Mouse (Mus musculus) embryonic facial prominence, embryonic 12.5 days (tissue): ENCODE data around the gene Idh3g. TPM values are rescaled to one million over a fixed set of nuclear protein-coding genes. Genes with fewer than 3 reads are reported as not detected.

Source experiments
- ATAC-seq: fragments of 200-750 bp; cut with Nextera tagmentation; 2 replicates; pipeline ENCODE4 v1.8.0; 2017; ENCODE audit not compliant: insufficient number of reproducible peaks, insufficient read depth, low FRiP score, low TSS enrichment
- H3K27ac ChIP-seq: fragments of 300-500 bp; sonication (generic); 2 replicates; pipeline ENCODE4 v1.5.1; 2016; ENCODE audit warnings: mild to moderate bottlenecking
- H3K27me3 ChIP-seq: fragments of 300-500 bp; sonication (generic); 2 replicates; pipeline ENCODE4 v1.6.1; 2016; ENCODE audit warnings: mild to moderate bottlenecking, moderate library complexity
- H3K36me3 ChIP-seq: fragments of 300-500 bp; sonication (generic); 2 replicates; pipeline ENCODE4 v1.6.1; 2016; ENCODE audit warnings: mild to moderate bottlenecking
- H3K4me1 ChIP-seq: fragments of 300-500 bp; sonication (generic); 2 replicates; pipeline ENCODE4 v1.6.1; 2016
- H3K4me2 ChIP-seq: fragments of 300-500 bp; sonication (generic); replicated peaks from 2 replicates; pipeline ENCODE4 v1.6.1; 2016; ENCODE audit warnings: mild to moderate bottlenecking, moderate library complexity
- H3K4me3 ChIP-seq: fragments of 300-500 bp; sonication (generic); 2 replicates; pipeline ENCODE4 v1.5.1; 2016; ENCODE audit warnings: mild to moderate bottlenecking
- H3K9ac ChIP-seq: fragments of 300-500 bp; sonication (generic); 2 replicates; pipeline ENCODE4 v1.6.1; 2016; ENCODE audit warnings: mild to moderate bottlenecking, moderate library complexity
- H3K9me3 ChIP-seq: fragments of 300-500 bp; sonication (generic); 2 replicates; pipeline ENCODE4 v1.6.1; 2016; ENCODE audit warnings: mild to moderate bottlenecking, moderate library complexity
- WGBS: fragments of 180-500 bp; shearing (Covaris S2); methylation state at CpG from one replicate; pipeline ENCODE4 v1.1.7; 2016; 5-methylcytosine and 5-hydroxymethylcytosine counted together
- polyA plus RNA-seq: library from polyadenylated mRNA; unstranded; fragments of >200 nt; fragmentation: Nextera tagmentation; extraction: Ambion mirVana; gene quantifications from 2 replicates; pipeline ENCODE4 v1.2.1, GENCODE M21; 2016

Idh3g gene
- polyA plus RNA-seq, 1 experiment from 2014 or later = 161 TPM

- whole genome bisulfite sequencing = 93% methylated on average over 1 of the region's 1 CpGs
Measured at GRCm38 (mm10) chrX:73788501-73788900, 1.8 kb upstream of the Idh3g start.

GRCm38 (mm10) chrX:73787225-73787558 is 495 bp upstream of the Idh3g start:
- ATAC-seq = 0 out of 2 replicates have a peak, but pooled peaks have one; percentile 25
- peak overlapping the region; percentile 65; the same call in 1 of the 2 replicates for H3K27ac ChIP-seq

More at GRCm38 (mm10) chrX:73788501-73788900, 1.8 kb upstream of the Idh3g start:
- no peak for ATAC-seq
- Histone ChIP-seq H3K9ac (no peak overlapping the region), H3K4me2 (peak overlapping the region; percentile 56), H3K9me3 (no peaks in the 10 kb centered on the region), H3K4me3 (peak overlapping the region; percentile 55; the same call in 1 of the 2 replicates), H3K27me3 (0 out of 2 replicates have a peak, but pooled peaks cover 5% of the 10 kb centered on the region), H3K4me1 (no peaks in the 10 kb centered on the region), H3K36me3 (no peaks in the 10 kb centered on the region), H3K27ac (no peak overlapping the region)

GRCm38 (mm10) chrX:73785666-73786065 is 1.0 kb downstream of the Idh3g start:
- ATAC-seq = no peak
- Histone ChIP-seq H3K27me3 (0 out of 2 replicates have a peak, but pooled peaks cover 5% of the 10 kb centered on the region), H3K4me2 (peak overlapping the region; percentile 49), H3K4me3 (peak overlapping the region; percentile 55), H3K9ac (0 out of 2 replicates have a peak overlapping the region, but pooled peaks have one; percentile 68), H3K36me3 (peaks cover 5% of the 10 kb centered on the region; the same call in 1 of the 2 replicates), H3K4me1 (no peaks in the 10 kb centered on the region), H3K27ac (peak overlapping the region; percentile 89; the same call in 1 of the 2 replicates), H3K9me3 (no peaks in the 10 kb centered on the region)

More at GRCm38 (mm10) chrX:73787225-73787558, 495 bp upstream of the Idh3g start:
- peak overlapping the region; percentile 55 for H3K4me3 ChIP-seq
- no peaks in the 10 kb centered on the region for H3K36me3 ChIP-seq
- H3K4me1 ChIP-seq = no peaks in the 10 kb centered on the region
- peak overlapping the region; percentile 56 for H3K4me2 ChIP-seq
- H3K9ac ChIP-seq = peak overlapping the region; percentile 68
- H3K27me3 ChIP-seq = 0 out of 2 replicates have a peak, but pooled peaks cover 5% of the 10 kb centered on the region
- no peaks in the 10 kb centered on the region for H3K9me3 ChIP-seq
- WGBS = 31% methylated on average over 17 of the region's 22 CpGs

- Histone ChIP-seq H3K27ac (no peak overlapping the region), H3K9me3 (no peaks in the 10 kb centered on the region), H3K4me1 (no peaks in the 10 kb centered on the region), H3K4me3 (no peak overlapping the region), H3K27me3 (0 out of 2 replicates have a peak, but pooled peaks cover 5% of the 10 kb centered on the region), H3K36me3 (peaks cover 18% of the 10 kb centered on the region), H3K9ac (no peak overlapping the region), H3K4me2 (no peak overlapping the region)
- ATAC-seq = no peak
- WGBS = 71% methylated on average over 3 of the region's 3 CpGs
Measured at GRCm38 (mm10) chrX:73782227-73782626, 4.5 kb downstream of the Idh3g start.

GRCm38 (mm10) chrX:73774802-73775483 is 11.8 kb downstream of the Idh3g start:
- Histone ChIP-seq H3K27me3 (no peaks in the 10 kb centered on the region), H3K4me3 (no peak overlapping the region), H3K9me3 (no peaks in the 10 kb centered on the region), H3K4me1 (no peaks in the 10 kb centered on the region), H3K9ac (no peak overlapping the region), H3K27ac (no peak overlapping the region), H3K4me2 (no peak overlapping the region), H3K36me3 (peaks cover 21% of the 10 kb centered on the region)
- WGBS = 71% methylated on average over 10 of the region's 10 CpGs
- no peak for ATAC-seq

GRCm38 (mm10) chrX:73774168-73774760 is 12.4 kb downstream of the Idh3g start, which contains the start of gene Srpk3:
TSS of gene Srpk3 (plus strand) at chrX:73774405.
- ATAC-seq = no peak
- Histone ChIP-seq H3K36me3 (peaks cover 18% of the 10 kb centered on the region; the same call in 1 of the 2 replicates), H3K4me1 (no peaks in the 10 kb centered on the region), H3K9ac (no peak within 1 kb of the TSS), H3K4me3 (no peak within 1 kb of the TSS), H3K27ac (no peak within 1 kb of the TSS), H3K9me3 (no peaks in the 10 kb centered on the region), H3K27me3 (no peaks in the 10 kb centered on the region), H3K4me2 (no peak within 1 kb of the TSS)
- 60% methylated on average over 9 of the region's 9 CpGs for WGBS

- H3K36me3 ChIP-seq = no peaks in the 10 kb centered on the region
- H3K4me2 ChIP-seq = no peak overlapping the region
- H3K27me3 ChIP-seq = 0 out of 2 replicates have a peak, but pooled peaks cover 5% of the 10 kb centered on the region
- no peaks in the 10 kb centered on the region for H3K9me3 ChIP-seq
- no peak overlapping the region for H3K27ac ChIP-seq
- H3K4me1 ChIP-seq = no peaks in the 10 kb centered on the region
- H3K9ac ChIP-seq = no peak overlapping the region
- 62% methylated on average over 9 of the region's 9 CpGs for WGBS
- H3K4me3 ChIP-seq = no peak overlapping the region
- no peak; the same call in 1 of the 2 replicates for ATAC-seq
Measured at GRCm38 (mm10) chrX:73767267-73767666, 19.4 kb downstream of the Idh3g start.

GRCm38 (mm10) chrX:73765311-73765710 is 21.4 kb downstream of the Idh3g start:
- Histone ChIP-seq H3K36me3 (no peaks in the 10 kb centered on the region), H3K27me3 (0 out of 2 replicates have a peak, but pooled peaks cover 5% of the 10 kb centered on the region)
- 59% methylated on average over 1 of the region's 1 CpGs for WGBS

GRCm38 (mm10) chrX:73758611-73759290 is 27.9 kb downstream of the Idh3g start:
- WGBS = 82% methylated on average over 13 of the region's 13 CpGs

More at GRCm38 (mm10) chrX:73765311-73765710, 21.4 kb downstream of the Idh3g start:
- no peaks in the 10 kb centered on the region for H3K4me1 ChIP-seq
- H3K9me3 ChIP-seq = no peaks in the 10 kb centered on the region
- ATAC-seq = no peak
- no peak overlapping the region for H3K27ac ChIP-seq
- H3K4me2 ChIP-seq = no peak overlapping the region
- H3K9ac ChIP-seq = no peak overlapping the region
- no peak overlapping the region for H3K4me3 ChIP-seq

GRCm38 (mm10) chrX:73756334-73757140 is 30.2 kb downstream of the Idh3g start, which contains the start of gene Plxnb3:
TSS of gene Plxnb3 (plus strand) at chrX:73757090.
- no peaks in the 10 kb centered on the region for H3K9me3 ChIP-seq
- ATAC-seq = no peak
- no peak within 1 kb of the TSS for H3K27ac ChIP-seq
- no peak within 1 kb of the TSS for H3K4me2 ChIP-seq
- no peaks in the 10 kb centered on the region for H3K36me3 ChIP-seq
- no peak within 1 kb of the TSS for H3K9ac ChIP-seq
- WGBS = 48% methylated on average over 5 of the region's 5 CpGs
- H3K4me3 ChIP-seq = no peak within 1 kb of the TSS
- H3K4me1 ChIP-seq = no peaks in the 10 kb centered on the region
- H3K27me3 ChIP-seq = no peaks in the 10 kb centered on the region

More at GRCm38 (mm10) chrX:73758611-73759290, 27.9 kb downstream of the Idh3g start:
- Histone ChIP-seq H3K36me3 (no peaks in the 10 kb centered on the region), H3K9ac (no peak overlapping the region), H3K27ac (no peak overlapping the region), H3K27me3 (no peaks in the 10 kb centered on the region), H3K4me1 (no peaks in the 10 kb centered on the region), H3K9me3 (no peaks in the 10 kb centered on the region), H3K4me3 (no peak overlapping the region), H3K4me2 (no peak overlapping the region)
- ATAC-seq = no peak

- no peaks in the 10 kb centered on the region for H3K4me1 ChIP-seq
- 88% methylated on average over 1 of the region's 1 CpGs for WGBS
- H3K4me2 ChIP-seq = no peak overlapping the region
- no peaks in the 10 kb centered on the region for H3K36me3 ChIP-seq
- no peaks in the 10 kb centered on the region for H3K27me3 ChIP-seq
- no peak overlapping the region for H3K4me3 ChIP-seq
- H3K9me3 ChIP-seq = no peaks in the 10 kb centered on the region
- H3K9ac ChIP-seq = no peak overlapping the region
- ATAC-seq = no peak
- H3K27ac ChIP-seq = no peak overlapping the region
Measured at GRCm38 (mm10) chrX:73748977-73749376, 37.7 kb downstream of the Idh3g start.
